Mouse (Mus musculus): ENCODE results near the gene Stil. TPM values are rescaled to one million over a fixed set of nuclear protein-coding genes. Genes with fewer than 3 reads are reported as not detected.
"Not testable (repeated sequence)": the region's sequence is repeated elsewhere in the genome, so short reads cannot be mapped to it uniquely, and the experiment has no call there.

The Stil gene
- polyA plus RNA-seq (2015; fragmentation: Nextera tagmentation; extraction: Ambion mirVana), result 0.61 and 1.0 TPM in 2 replicates

DNA sequence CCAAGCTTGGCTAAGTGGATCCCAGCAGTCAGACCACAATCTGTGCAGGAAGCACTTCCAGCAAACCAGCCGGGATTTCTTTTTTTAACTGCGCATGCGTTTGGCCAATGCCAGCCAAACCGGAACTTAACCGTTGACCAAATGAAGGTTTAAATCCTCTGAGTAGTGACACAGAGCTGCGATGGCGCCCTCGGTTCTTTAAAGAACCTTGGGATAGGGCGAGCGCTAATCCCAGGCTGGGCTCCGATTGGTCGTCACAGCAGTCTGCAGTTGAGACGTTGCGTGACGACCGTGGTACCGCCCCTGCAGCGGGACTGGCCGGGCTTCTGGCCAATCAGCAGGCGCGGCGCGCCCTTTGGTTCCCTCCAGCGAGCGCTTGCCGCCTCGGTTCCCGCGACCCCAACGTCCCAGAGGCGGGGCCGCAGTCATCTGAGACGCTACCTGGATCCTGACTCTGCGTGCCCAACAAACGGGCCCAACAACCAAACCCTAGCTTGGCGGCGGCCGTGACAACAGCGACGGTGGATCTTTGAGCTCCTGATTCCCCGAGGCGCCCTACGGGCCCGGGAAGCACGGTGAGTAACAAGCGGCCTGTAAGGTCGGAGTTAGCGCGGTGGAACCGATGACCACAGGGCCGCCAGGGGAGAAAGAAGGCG is at the start of gene Stil:
TSS of gene Stil (plus strand) at position 387 of the 656 bp plus-strand sequence.
- Histone ChIP-seq H3K36me3 (ENCODE audit: insufficient read depth, low read length) (peaks cover 1% of the 10 kb centered on the region; the same call in 1 of the 2 replicates), H3K27me3 (replicated peaks; ENCODE audit: insufficient read depth, low read length) (0 out of 2 replicates have a peak, but pooled peaks cover 3% of the 10 kb centered on the region), H3K27ac (ENCODE audit: low read length) (peak within 1 kb of the TSS; percentile 81), H3K4me3 (ENCODE audit: low read depth, low read length) (peak within 1 kb of the TSS; percentile 41), H3K4me2 (replicated peaks; ENCODE audit: low read depth, low read length) (peak within 1 kb of the TSS; percentile 65), H3K9me3 (ENCODE audit: low read length) (no peaks in the 10 kb centered on the region), H3K9ac (replicated peaks; ENCODE audit: low read depth) (peak within 1 kb of the TSS; percentile 32), H3K4me1 (ENCODE audit: insufficient read depth, low read depth, low read length) (0 out of 2 replicates have a peak, but pooled peaks cover 2% of the 10 kb centered on the region)
- peak; percentile 39; the same call in 1 of the 2 replicates for TF ChIP-seq CTCF (IDR thresholded peaks at IDR 0.05)
- TF ChIP-seq EP300 (IDR thresholded peaks at IDR 0.05), result no peak
- DNase-seq (ENCODE audit: low spot score) (peak; percentile 99), ATAC-seq (peak; percentile 100)
- under 1% methylated on average over 52 of the region's 52 CpGs for WGBS

DNA sequence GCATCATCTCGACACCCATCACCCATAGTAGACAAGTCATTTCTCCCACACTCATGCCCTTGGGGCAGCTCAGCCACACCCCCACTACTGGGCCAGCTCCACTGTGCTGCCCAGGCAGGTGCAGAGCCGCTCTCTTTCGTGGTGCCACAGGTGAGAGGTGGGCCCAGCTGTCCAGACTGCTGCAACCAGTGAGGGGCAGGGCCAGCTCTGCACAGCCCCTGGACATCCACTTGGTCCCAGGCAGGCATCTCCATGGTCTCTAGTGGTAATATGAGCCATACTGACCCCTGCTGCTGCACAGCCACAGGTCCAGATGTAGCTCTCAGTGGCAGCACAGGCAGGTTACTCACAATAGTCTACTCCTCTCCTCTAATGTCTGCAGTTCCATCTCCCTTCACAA is 46.8 kb upstream of the Stil start:
- no peaks in the 10 kb centered on the region for H3K27me3 ChIP-seq (replicated peaks; ENCODE audit: insufficient read depth, low read length)
- H3K4me3 ChIP-seq (ENCODE audit: low read depth, low read length), result no peak overlapping the region
- no peak for TF ChIP-seq CTCF (IDR thresholded peaks at IDR 0.05)
- TF ChIP-seq EP300 (IDR thresholded peaks at IDR 0.05), result no peak
- H3K4me1 ChIP-seq (ENCODE audit: insufficient read depth, low read depth, low read length), result no peaks in the 10 kb centered on the region
- ATAC-seq (no peak), DNase-seq (ENCODE audit: low spot score) (no peak)
- H3K4me2 ChIP-seq (replicated peaks; ENCODE audit: low read depth, low read length), result no peak overlapping the region
- 81% methylated on average over 3 of the region's 3 CpGs for WGBS
- H3K27ac ChIP-seq (ENCODE audit: low read length), result no peak overlapping the region
- no peaks in the 10 kb centered on the region for H3K9me3 ChIP-seq (ENCODE audit: low read length)
- no peak overlapping the region for H3K9ac ChIP-seq (replicated peaks; ENCODE audit: low read depth)
- H3K36me3 ChIP-seq (ENCODE audit: insufficient read depth, low read length), result no peaks in the 10 kb centered on the region

DNA sequence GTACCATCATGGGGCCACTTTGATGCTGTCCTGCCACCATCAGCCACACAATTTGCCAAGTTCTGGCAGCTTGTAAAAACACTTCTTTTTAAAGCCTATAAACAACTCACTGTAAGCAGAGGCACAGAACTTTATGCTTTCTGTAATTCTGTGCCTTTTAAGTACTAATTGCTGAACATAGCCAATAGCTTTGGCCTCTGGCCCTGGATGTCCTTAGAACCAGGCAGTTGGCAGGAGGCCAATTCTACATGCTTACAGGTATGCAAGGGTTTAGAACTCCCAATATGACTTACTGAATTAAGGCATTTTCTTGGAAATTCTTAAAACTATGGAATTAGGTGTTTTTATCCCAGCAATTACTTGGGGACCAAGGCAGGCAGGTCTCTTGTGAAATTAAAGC is 42.6 kb upstream of the Stil start:
- Histone ChIP-seq H3K36me3 (ENCODE audit: insufficient read depth, low read length) (0 out of 2 replicates have a peak, but pooled peaks cover 5% of the 10 kb centered on the region), H3K4me3 (ENCODE audit: low read depth, low read length) (no peak overlapping the region), H3K4me1 (ENCODE audit: insufficient read depth, low read depth, low read length) (no peaks in the 10 kb centered on the region), H3K9ac (replicated peaks; ENCODE audit: low read depth) (no peak overlapping the region), H3K27me3 (replicated peaks; ENCODE audit: insufficient read depth, low read length) (no peaks in the 10 kb centered on the region), H3K9me3 (ENCODE audit: low read length) (no peaks in the 10 kb centered on the region), H3K27ac (ENCODE audit: low read length) (no peak overlapping the region), H3K4me2 (replicated peaks; ENCODE audit: low read depth, low read length) (no peak overlapping the region)
- no peak for ATAC-seq
- DNase-seq (ENCODE audit: low spot score), result peak; percentile 16
- TF ChIP-seq EP300 (IDR thresholded peaks at IDR 0.05) (no peak), CTCF (IDR thresholded peaks at IDR 0.05) (no peak)

DNA sequence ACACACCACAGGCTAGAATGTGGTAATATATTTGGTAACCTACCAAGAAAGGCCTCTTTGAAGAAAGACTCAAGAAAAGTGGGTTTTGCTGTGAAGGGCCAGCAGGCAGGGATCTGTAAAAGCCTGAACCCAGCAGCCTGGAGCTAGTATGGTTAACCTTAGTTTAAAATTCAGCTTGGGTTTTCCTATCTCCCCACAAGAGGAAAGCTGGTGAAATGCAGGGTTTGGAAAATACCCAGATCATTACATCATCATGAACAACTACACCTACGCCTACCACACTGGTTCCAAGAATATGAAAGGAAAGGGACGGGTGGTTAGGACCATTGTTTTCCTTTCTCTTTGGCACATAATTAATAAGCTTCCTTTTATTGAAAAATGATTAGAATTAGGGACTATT is 41.7 kb upstream of the Stil start:
- Histone ChIP-seq H3K4me3 (ENCODE audit: low read depth, low read length) (no peak overlapping the region), H3K27me3 (replicated peaks; ENCODE audit: insufficient read depth, low read length) (no peaks in the 10 kb centered on the region), H3K4me2 (replicated peaks; ENCODE audit: low read depth, low read length) (no peak overlapping the region), H3K4me1 (ENCODE audit: insufficient read depth, low read depth, low read length) (no peaks in the 10 kb centered on the region), H3K9ac (replicated peaks; ENCODE audit: low read depth) (no peak overlapping the region), H3K9me3 (ENCODE audit: low read length) (no peaks in the 10 kb centered on the region), H3K36me3 (ENCODE audit: insufficient read depth, low read length) (0 out of 2 replicates have a peak, but pooled peaks cover 5% of the 10 kb centered on the region), H3K27ac (ENCODE audit: low read length) (no peak overlapping the region)
- no peak for DNase-seq (ENCODE audit: low spot score)
- no peak for ATAC-seq
- WGBS, result 61% methylated on average over 2 of the region's 2 CpGs
- no peak for TF ChIP-seq EP300 (IDR thresholded peaks at IDR 0.05)
- TF ChIP-seq CTCF (IDR thresholded peaks at IDR 0.05), result no peak

DNA sequence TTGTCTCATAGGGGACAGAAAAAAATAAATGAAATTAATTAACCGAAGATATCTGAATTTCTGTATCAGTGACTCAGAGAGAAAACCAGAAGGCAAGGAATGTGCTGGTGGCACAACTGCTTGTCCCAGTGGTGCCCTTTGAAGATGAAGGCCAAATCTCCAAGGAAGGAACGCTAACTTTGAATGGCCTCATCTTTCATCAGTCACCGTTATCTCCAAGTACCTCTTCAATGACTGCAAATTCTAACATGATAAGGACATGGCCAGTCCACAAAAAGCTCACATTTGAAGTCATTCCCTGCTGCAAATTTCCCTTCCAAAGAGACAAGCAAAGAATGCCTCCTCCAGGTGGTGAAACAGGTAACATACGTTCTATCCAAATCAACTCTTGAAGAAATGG is 41.2 kb upstream of the Stil start:
- TF ChIP-seq CTCF (IDR thresholded peaks at IDR 0.05) (no peak), EP300 (IDR thresholded peaks at IDR 0.05) (no peak)
- Histone ChIP-seq H3K9ac (replicated peaks; ENCODE audit: low read depth) (no peak overlapping the region), H3K27me3 (replicated peaks; ENCODE audit: insufficient read depth, low read length) (no peaks in the 10 kb centered on the region), H3K4me1 (ENCODE audit: insufficient read depth, low read depth, low read length) (no peaks in the 10 kb centered on the region), H3K27ac (ENCODE audit: low read length) (no peak overlapping the region), H3K9me3 (ENCODE audit: low read length) (no peaks in the 10 kb centered on the region), H3K36me3 (ENCODE audit: insufficient read depth, low read length) (0 out of 2 replicates have a peak, but pooled peaks cover 5% of the 10 kb centered on the region), H3K4me2 (replicated peaks; ENCODE audit: low read depth, low read length) (no peak overlapping the region), H3K4me3 (ENCODE audit: low read depth, low read length) (no peak overlapping the region)
- WGBS, result 60% methylated on average over 4 of the region's 4 CpGs
- DNase-seq (ENCODE audit: low spot score) (no peak), ATAC-seq (no peak)

DNA sequence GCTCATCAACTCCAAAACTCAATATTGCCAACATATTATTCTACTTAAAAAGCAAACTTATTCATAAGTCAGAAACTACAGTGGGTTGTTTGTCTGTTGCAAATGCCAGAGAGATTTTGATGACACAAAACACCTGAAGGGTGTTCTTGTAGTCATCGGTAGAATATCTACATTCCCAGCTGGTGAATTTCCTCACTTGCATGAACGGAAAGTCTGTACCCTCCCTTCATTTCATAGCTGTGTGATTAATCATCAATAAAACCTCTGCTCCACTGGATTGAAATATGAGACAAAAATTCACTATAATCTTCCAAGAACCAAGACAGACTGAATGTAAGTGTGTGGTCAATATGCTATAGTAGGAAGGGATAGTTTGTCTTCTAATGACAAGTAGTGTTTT is 40.4 kb upstream of the Stil start:
- H3K36me3 ChIP-seq (ENCODE audit: insufficient read depth, low read length), result 0 out of 2 replicates have a peak, but pooled peaks cover 5% of the 10 kb centered on the region
- H3K4me1 ChIP-seq (ENCODE audit: insufficient read depth, low read depth, low read length), result no peaks in the 10 kb centered on the region
- no peak overlapping the region for H3K4me3 ChIP-seq (ENCODE audit: low read depth, low read length)
- no peak overlapping the region for H3K27ac ChIP-seq (ENCODE audit: low read length)
- ATAC-seq, result no peak
- 77% methylated on average over 2 of the region's 2 CpGs for WGBS
- no peak for TF ChIP-seq EP300 (IDR thresholded peaks at IDR 0.05)
- TF ChIP-seq CTCF (IDR thresholded peaks at IDR 0.05), result no peak
- no peaks in the 10 kb centered on the region for H3K27me3 ChIP-seq (replicated peaks; ENCODE audit: insufficient read depth, low read length)
- H3K4me2 ChIP-seq (replicated peaks; ENCODE audit: low read depth, low read length), result no peak overlapping the region
- no peak for DNase-seq (ENCODE audit: low spot score)
- no peaks in the 10 kb centered on the region for H3K9me3 ChIP-seq (ENCODE audit: low read length)
- H3K9ac ChIP-seq (replicated peaks; ENCODE audit: low read depth), result no peak overlapping the region

DNA sequence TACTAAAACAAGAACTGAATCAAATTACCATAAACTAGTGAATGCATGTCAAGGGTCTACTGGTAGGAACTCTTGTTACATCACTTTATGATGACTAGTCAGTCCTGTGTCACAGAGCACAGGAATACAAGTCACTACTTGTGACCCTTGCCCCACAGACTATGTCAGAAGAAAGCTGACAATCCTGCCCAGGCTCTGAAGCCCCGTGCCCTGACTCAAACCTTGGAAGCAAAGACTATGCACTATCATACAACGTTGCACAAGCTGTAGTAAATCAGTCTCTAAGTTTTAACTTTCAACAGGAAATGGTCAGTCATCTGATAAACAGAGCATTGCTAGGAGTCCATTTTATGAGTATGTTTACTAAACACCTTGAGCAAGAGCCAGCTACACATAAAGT is 39.1 kb upstream of the Stil start:
- not testable (repeated sequence) for ATAC-seq; H3K4me3 ChIP-seq (ENCODE audit: low read depth, low read length); DNase-seq (ENCODE audit: low spot score); H3K27ac ChIP-seq (ENCODE audit: low read length); H3K9me3 ChIP-seq (ENCODE audit: low read length); H3K36me3 ChIP-seq (ENCODE audit: insufficient read depth, low read length); H3K27me3 ChIP-seq (replicated peaks; ENCODE audit: insufficient read depth, low read length); H3K9ac ChIP-seq (replicated peaks; ENCODE audit: low read depth); H3K4me1 ChIP-seq (ENCODE audit: insufficient read depth, low read depth, low read length); H3K4me2 ChIP-seq (replicated peaks; ENCODE audit: low read depth, low read length)
- WGBS, result 56% methylated on average over 2 of the region's 2 CpGs
